Mouse (Mus musculus): ENCODE measurements around the gene Xntrpc. TPM values are rescaled to one million over a fixed set of nuclear protein-coding genes. Genes with fewer than 3 reads are reported as not detected.

Xntrpc gene
- polyA plus RNA-seq (2015; fragmentation: Nextera tagmentation; extraction: Ambion mirVana), result 0.12 and 0.18 TPM in 2 replicates

GRCm38 (mm10) chr7:102065046-102065891 is at the start of gene Xntrpc, which contains the start of the genes Rnf121 and Xndc1:
TSS of gene Xntrpc (plus strand) at chr7:102065713.
TSS of gene Rnf121 (minus strand) at chr7:102065469.
TSS of gene Xndc1 (plus strand) at chr7:102065511.

DNA sequence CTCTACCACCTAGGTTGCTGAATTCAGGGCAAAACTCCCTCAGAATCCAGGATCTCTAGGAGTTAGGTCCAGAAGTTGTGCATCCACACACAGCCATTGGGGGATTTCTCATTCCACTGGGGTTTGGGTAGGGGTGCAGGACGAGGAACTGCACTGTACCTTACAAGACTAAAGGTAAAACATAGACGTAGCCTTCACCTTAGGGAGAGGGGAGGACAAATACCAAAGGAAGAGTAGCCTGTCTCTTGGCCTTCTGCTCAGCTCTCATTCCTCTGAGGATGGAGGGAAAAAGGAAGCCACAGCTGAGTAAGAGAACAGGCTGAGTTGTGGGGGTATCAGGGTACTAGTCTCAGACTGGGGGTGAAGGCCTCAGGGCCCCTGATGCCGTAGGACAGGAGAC is 46.9 kb upstream of the Xntrpc start, which contains the start of gene Il18bp:
Il18bp (minus strand) TSS at position 101 of the 400 bp plus-strand sequence.

DNA sequence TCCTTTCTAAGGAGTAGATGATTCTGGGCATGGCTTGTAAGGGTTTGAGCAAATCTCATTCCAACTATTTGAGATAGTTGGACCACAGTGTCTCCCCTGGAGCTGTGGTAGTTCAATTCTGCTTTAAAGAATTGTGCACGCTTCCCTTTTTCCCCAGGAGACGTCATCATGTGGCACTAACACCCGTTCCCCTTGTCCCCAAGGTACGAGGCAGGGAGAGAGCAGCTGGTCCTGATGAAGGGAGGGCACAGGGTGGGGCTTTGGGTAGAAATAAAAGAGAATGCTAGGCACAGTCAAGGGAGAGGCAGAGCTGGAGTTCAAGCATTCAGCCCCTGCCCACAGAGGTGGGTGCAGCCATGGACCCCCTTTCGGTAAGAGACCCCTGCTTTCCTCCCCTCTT is 17.3 kb downstream of the Xntrpc start, which contains the start of gene Trpc2:
Trpc2 (plus strand) TSS at position 301 of the 400 bp plus-strand sequence.

DNA sequence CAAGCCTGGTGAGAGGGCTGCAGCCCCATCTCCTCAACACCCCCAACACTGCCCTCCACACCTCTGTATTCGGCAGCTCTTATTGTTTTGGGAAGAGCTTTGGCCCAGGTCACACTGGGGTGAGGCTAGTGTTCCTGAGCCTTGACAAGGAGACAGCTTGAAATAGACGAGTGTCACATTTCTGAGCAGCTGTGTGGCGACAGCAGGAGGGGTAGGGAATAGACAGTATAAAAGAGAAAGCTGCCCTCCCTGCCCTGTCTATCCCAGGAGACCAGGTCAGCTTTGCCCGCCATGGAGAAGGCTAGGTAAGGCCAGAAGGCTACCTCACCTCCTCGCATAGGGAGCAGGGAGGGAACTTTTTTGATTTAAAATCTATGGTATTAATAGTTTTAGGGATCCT is 36.0 kb downstream of the Xntrpc start, which contains the start of gene Art1:
Art1 (plus strand) TSS at position 257 of the 400 bp plus-strand sequence.

DNA sequence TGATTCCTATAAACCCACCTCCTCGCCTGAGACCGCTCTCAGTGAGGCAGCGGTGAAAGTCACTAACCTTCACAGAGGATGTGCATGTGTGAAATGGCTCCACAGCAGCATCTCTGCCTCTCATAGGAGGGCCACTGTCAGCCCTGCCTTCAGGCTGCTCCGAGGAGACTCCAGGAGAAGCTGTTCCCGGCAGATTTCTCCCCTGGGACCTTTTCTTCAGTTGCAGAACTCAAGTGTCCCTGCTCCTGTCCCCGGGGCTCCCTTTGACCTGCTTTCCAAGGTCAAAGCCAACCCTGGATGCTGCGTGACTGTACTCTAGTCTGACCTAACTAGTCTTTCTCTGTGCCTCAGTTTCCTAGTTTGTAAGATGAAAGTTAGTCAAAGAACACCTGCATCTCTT is 43.7 kb downstream of the Xntrpc start, which contains the start of gene Art5:
Art5 (minus strand) TSS at position 319 of the 400 bp plus-strand sequence.

DNA sequence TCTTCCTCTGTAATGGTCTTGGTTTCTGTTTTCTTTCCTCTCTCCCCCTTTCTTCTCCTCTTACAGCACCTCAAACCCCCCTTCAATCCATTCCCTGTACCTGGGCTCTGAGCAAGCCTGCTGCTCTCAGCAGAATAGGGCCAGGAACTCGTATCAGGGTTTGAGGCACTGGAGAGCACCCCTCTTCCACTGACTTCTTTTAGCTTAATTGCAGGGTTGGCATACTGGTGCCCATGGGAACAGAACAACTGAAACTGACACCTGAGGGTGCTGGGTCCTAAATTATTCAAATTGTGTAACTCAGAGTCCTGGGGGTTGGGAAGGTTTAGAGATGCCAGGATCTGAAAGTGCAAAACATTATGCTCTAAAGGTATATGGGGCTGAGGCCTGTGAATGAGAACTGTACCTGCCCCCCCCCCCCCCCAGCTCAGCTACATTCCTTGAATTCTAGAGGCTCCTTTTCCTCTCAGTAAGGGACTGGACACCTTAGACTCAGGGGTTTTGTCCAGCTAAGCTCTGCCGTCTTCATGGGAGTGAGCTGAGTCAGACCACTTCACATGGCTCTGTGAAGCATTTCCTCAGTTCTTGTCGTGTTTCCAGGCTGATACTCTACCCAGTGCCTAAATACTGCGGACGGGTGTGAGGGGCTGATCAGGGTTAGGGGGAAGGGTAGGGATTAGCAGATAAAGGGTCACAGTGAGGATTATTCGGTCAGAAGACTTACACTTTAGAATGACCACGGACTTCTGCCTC is 51.2 kb downstream of the Xntrpc start, which contains the start of gene Chrna10:
Chrna10 (minus strand) TSS at position 250 of the 753 bp plus-strand sequence.

Other genes with a start within 250 kb of the Xntrpc start
- 0.31 and 0.40 TPM in 2 replicates for gene Phox2a, start 247.4 kb upstream of the Xntrpc start, polyA plus RNA-seq (2015; fragmentation: Nextera tagmentation; extraction: Ambion mirVana)
- 18.1 and 21.6 TPM in 2 replicates for gene Inppl1, start 227.5 kb upstream of the Xntrpc start, polyA plus RNA-seq (2015; fragmentation: Nextera tagmentation; extraction: Ambion mirVana)
- gene Folr2, start 208.5 kb upstream of the Xntrpc start, polyA plus RNA-seq (2015; fragmentation: Nextera tagmentation; extraction: Ambion mirVana), result 8.9 and 41.0 TPM in 2 replicates
- gene Anapc15, start 202.0 kb upstream of the Xntrpc start, polyA plus RNA-seq (2015; fragmentation: Nextera tagmentation; extraction: Ambion mirVana), result 47.4 and 49.6 TPM in 2 replicates
- gene Folr1, start 194.9 kb upstream of the Xntrpc start, polyA plus RNA-seq (2015; fragmentation: Nextera tagmentation; extraction: Ambion mirVana), result 5.9 and 6.8 TPM in 2 replicates
- 127 and 137 TPM in 2 replicates for gene Lamtor1, start 159.8 kb upstream of the Xntrpc start, polyA plus RNA-seq (2015; fragmentation: Nextera tagmentation; extraction: Ambion mirVana)
- 0.06 and 0.19 TPM in 2 replicates for gene Tomt, start 159.4 kb upstream of the Xntrpc start, polyA plus RNA-seq (2015; fragmentation: Nextera tagmentation; extraction: Ambion mirVana)
- 7.6 and 8.7 TPM in 2 replicates for gene Lrrc51, start 131.8 kb upstream of the Xntrpc start, polyA plus RNA-seq (2015; fragmentation: Nextera tagmentation; extraction: Ambion mirVana)
- 24.5 and 25.5 TPM in 2 replicates for gene Numa1, start 131.6 kb upstream of the Xntrpc start, polyA plus RNA-seq (2015; fragmentation: Nextera tagmentation; extraction: Ambion mirVana)
- gene Il18bp, start 47.0 kb upstream of the Xntrpc start, polyA plus RNA-seq (2015; fragmentation: Nextera tagmentation; extraction: Ambion mirVana), result 1.2 and 1.7 TPM in 2 replicates
- gene Rnf121, start 244 bp upstream of the Xntrpc start, polyA plus RNA-seq (2015; fragmentation: Nextera tagmentation; extraction: Ambion mirVana), result 17.5 and 17.7 TPM in 2 replicates
- 7.7 and 8.1 TPM in 2 replicates for gene Xndc1, start 202 bp upstream of the Xntrpc start, polyA plus RNA-seq (2015; fragmentation: Nextera tagmentation; extraction: Ambion mirVana)
- gene Trpc2, start 17.4 kb downstream of the Xntrpc start, polyA plus RNA-seq (2015; fragmentation: Nextera tagmentation; extraction: Ambion mirVana), result 0.08 TPM in 1 of 2 replicates, not detected in the other
- gene Art1, start 36.0 kb downstream of the Xntrpc start, polyA plus RNA-seq (2015; fragmentation: Nextera tagmentation; extraction: Ambion mirVana), result 0.12 TPM in 1 of 2 replicates, not detected in the other
- gene Art5, start 43.8 kb downstream of the Xntrpc start, polyA plus RNA-seq (2015; fragmentation: Nextera tagmentation; extraction: Ambion mirVana), result 0.12 and 0.35 TPM in 2 replicates
- gene Chrna10, start 51.1 kb downstream of the Xntrpc start, polyA plus RNA-seq (2015; fragmentation: Nextera tagmentation; extraction: Ambion mirVana), result not detected in 2 replicates
- gene Nup98, start 144.5 kb downstream of the Xntrpc start, polyA plus RNA-seq (2015; fragmentation: Nextera tagmentation; extraction: Ambion mirVana), result 13.1 and 16.8 TPM in 2 replicates
- 77.6 and 80.8 TPM in 2 replicates for gene Pgap2, start 144.5 kb downstream of the Xntrpc start, polyA plus RNA-seq (2015; fragmentation: Nextera tagmentation; extraction: Ambion mirVana)
- 67.7 and 84.5 TPM in 2 replicates for gene Rhog, start 190.3 kb downstream of the Xntrpc start, polyA plus RNA-seq (2015; fragmentation: Nextera tagmentation; extraction: Ambion mirVana)
- 42.4 and 46.2 TPM in 2 replicates for gene Stim1, start 202.1 kb downstream of the Xntrpc start, polyA plus RNA-seq (2015; fragmentation: Nextera tagmentation; extraction: Ambion mirVana)